Mouse (Mus musculus): Measurements from ENCODE around the gene Rfxap. TPM values are rescaled to one million over a fixed set of nuclear protein-coding genes. Genes with fewer than 3 reads are reported as not detected.

The Rfxap gene
- total and polyA plus RNA-seq, 3 experiments, result 43.0 to 76.0 TPM; not detected in 1

GRCm38 (mm10) chr3:54761258-54761657, 46.3 kb downstream of the Rfxap start:
- Histone ChIP-seq H3K4me1 (ENCODE audit: control insufficient read depth in 1 of 2, insufficient read depth in 2 of 2, low read length in 2 of 2) (no peaks in the 10 kb centered on the region), H3K9me3 (replicated peaks; ENCODE audit: insufficient read depth, low read length) (no peaks in the 10 kb centered on the region), H3K27me3 (ENCODE audit: control insufficient read depth in 1 of 2, insufficient read depth in 2 of 2, low read length in 2 of 2) (no peaks in the 10 kb centered on the region), H3K4me3 (ENCODE audit: control insufficient read depth in 1 of 2, insufficient read depth in 1 of 2, low read depth in 2 of 2, low read length in 2 of 2) (no peak overlapping the region), H3K27ac (ENCODE audit: control insufficient read depth, low read depth, low read length) (no peak overlapping the region), H3K9ac (ENCODE audit: control insufficient read depth, low read depth, low read length, poor library complexity, severe bottlenecking) (no peak overlapping the region), H3K36me3 (ENCODE audit: control insufficient read depth in 1 of 2, insufficient read depth in 2 of 2, low read length in 2 of 2) (no peaks in the 10 kb centered on the region), H3K79me2 (ENCODE audit: control insufficient read depth, insufficient read depth, low read length, poor library complexity) (no peaks in the 10 kb centered on the region)
- DNase-seq (ENCODE audit: low read depth, low spot score), result no peak
- TF ChIP-seq POLR2AphosphoS5 (IDR thresholded peaks at IDR 0.05; ENCODE audit: borderline replicate concordance, low read depth, low read length) (no peak), ELF1 (IDR thresholded peaks at IDR 0.05; ENCODE audit: low read depth, low read length) (no peak), POLR2A (IDR thresholded peaks at IDR 0.05; ENCODE audit: control insufficient read depth in 1 of 2, insufficient read depth in 1 of 2, low read depth in 1 of 2, low read length in 2 of 2, poor library complexity in 1 of 2) (no peak)

- no peak overlapping the region for H3K27ac ChIP-seq (ENCODE audit: control insufficient read depth, low read depth, low read length)
- no peaks in the 10 kb centered on the region for H3K36me3 ChIP-seq (ENCODE audit: control insufficient read depth in 1 of 2, insufficient read depth in 2 of 2, low read length in 2 of 2)
- no peak for TF ChIP-seq SMC3 (IDR thresholded peaks at IDR 0.05; ENCODE audit: low read depth, low read length)
- no peak for TF ChIP-seq MXI1 (IDR thresholded peaks at IDR 0.05; ENCODE audit: low read depth, low read length)
- no peak for TF ChIP-seq TCF12 (IDR thresholded peaks at IDR 0.05; ENCODE audit: low read depth, low read length)
- TF ChIP-seq POLR2A (IDR thresholded peaks at IDR 0.05; ENCODE audit: control insufficient read depth in 1 of 2, insufficient read depth in 1 of 2, low read depth in 1 of 2, low read length in 2 of 2, poor library complexity in 1 of 2), result no peak
- no peak for TF ChIP-seq NRF1 (IDR thresholded peaks at IDR 0.05; ENCODE audit: insufficient read depth, low read depth, low read length, poor library complexity, severe bottlenecking)
- no peak for TF ChIP-seq NELFE (IDR thresholded peaks at IDR 0.05; ENCODE audit: low read depth, low read length)
- no peak for TF ChIP-seq POLR2AphosphoS5 (IDR thresholded peaks at IDR 0.05; ENCODE audit: borderline replicate concordance, low read depth, low read length)
- no peak for TF ChIP-seq MAFK (IDR thresholded peaks at IDR 0.05; ENCODE audit: borderline replicate concordance, low read depth, low read length)
- TF ChIP-seq SIN3A (IDR thresholded peaks at IDR 0.05; ENCODE audit: low read length), result no peak
- no peak for TF ChIP-seq CHD1 (IDR thresholded peaks at IDR 0.05; ENCODE audit: low read depth, low read length)
- no peaks in the 10 kb centered on the region for H3K27me3 ChIP-seq (ENCODE audit: control insufficient read depth in 1 of 2, insufficient read depth in 2 of 2, low read length in 2 of 2)
- H3K4me1 ChIP-seq (ENCODE audit: control insufficient read depth in 1 of 2, insufficient read depth in 2 of 2, low read length in 2 of 2), result no peaks in the 10 kb centered on the region
- no peaks in the 10 kb centered on the region for H3K79me2 ChIP-seq (ENCODE audit: control insufficient read depth, insufficient read depth, low read length, poor library complexity)
- no peak overlapping the region for H3K9ac ChIP-seq (ENCODE audit: control insufficient read depth, low read depth, low read length, poor library complexity, severe bottlenecking)
- no peak overlapping the region for H3K4me3 ChIP-seq (ENCODE audit: control insufficient read depth in 1 of 2, insufficient read depth in 1 of 2, low read depth in 2 of 2, low read length in 2 of 2)
- no peak for DNase-seq (ENCODE audit: low read depth, low spot score)
- no peaks in the 10 kb centered on the region for H3K9me3 ChIP-seq (replicated peaks; ENCODE audit: insufficient read depth, low read length)
These were observed 47.1 kb downstream of the Rfxap start for GRCm38 (mm10) chr3:54760321-54761115.

GRCm38 (mm10) chr3:54759211-54759610, 48.4 kb downstream of the Rfxap start:
- no peaks in the 10 kb centered on the region for H3K4me1 ChIP-seq (ENCODE audit: control insufficient read depth in 1 of 2, insufficient read depth in 2 of 2, low read length in 2 of 2)
- no peak for DNase-seq (ENCODE audit: low read depth, low spot score)
- no peak overlapping the region for H3K9ac ChIP-seq (ENCODE audit: control insufficient read depth, low read depth, low read length, poor library complexity, severe bottlenecking)
- no peaks in the 10 kb centered on the region for H3K9me3 ChIP-seq (replicated peaks; ENCODE audit: insufficient read depth, low read length)
- H3K36me3 ChIP-seq (ENCODE audit: control insufficient read depth in 1 of 2, insufficient read depth in 2 of 2, low read length in 2 of 2), result no peaks in the 10 kb centered on the region
- no peak overlapping the region for H3K27ac ChIP-seq (ENCODE audit: control insufficient read depth, low read depth, low read length)
- no peak overlapping the region for H3K4me3 ChIP-seq (ENCODE audit: control insufficient read depth in 1 of 2, insufficient read depth in 1 of 2, low read depth in 2 of 2, low read length in 2 of 2)
- H3K79me2 ChIP-seq (ENCODE audit: control insufficient read depth, insufficient read depth, low read length, poor library complexity), result no peaks in the 10 kb centered on the region
- H3K27me3 ChIP-seq (ENCODE audit: control insufficient read depth in 1 of 2, insufficient read depth in 2 of 2, low read length in 2 of 2), result no peaks in the 10 kb centered on the region
- TF ChIP-seq EP300 (IDR thresholded peaks at IDR 0.05; ENCODE audit: low read depth in 1 of 2, low read length in 2 of 2), result no peak
- no peak for TF ChIP-seq ZMIZ1 (IDR thresholded peaks at IDR 0.05; ENCODE audit: low read depth, low read length)
- no peak for TF ChIP-seq SIN3A (IDR thresholded peaks at IDR 0.05; ENCODE audit: low read length)
- no peak for TF ChIP-seq NRF1 (IDR thresholded peaks at IDR 0.05; ENCODE audit: insufficient read depth, low read depth, low read length, poor library complexity, severe bottlenecking)
- TF ChIP-seq GATA1 (IDR thresholded peaks at IDR 0.05; ENCODE audit: low read depth, low read length), result no peak
